Mouse (Mus musculus): ENCODE data around the gene Apela. TPM values are rescaled to one million over a fixed set of nuclear protein-coding genes. Genes with fewer than 3 reads are reported as not detected.
"Not testable (repeated sequence)": the region's sequence is repeated elsewhere in the genome, so short reads cannot be mapped to it uniquely, and the experiment has no call there.

The Apela gene
- polyA plus RNA-seq, 1 experiment from 2014 or later = 10.6 TPM

DNA sequence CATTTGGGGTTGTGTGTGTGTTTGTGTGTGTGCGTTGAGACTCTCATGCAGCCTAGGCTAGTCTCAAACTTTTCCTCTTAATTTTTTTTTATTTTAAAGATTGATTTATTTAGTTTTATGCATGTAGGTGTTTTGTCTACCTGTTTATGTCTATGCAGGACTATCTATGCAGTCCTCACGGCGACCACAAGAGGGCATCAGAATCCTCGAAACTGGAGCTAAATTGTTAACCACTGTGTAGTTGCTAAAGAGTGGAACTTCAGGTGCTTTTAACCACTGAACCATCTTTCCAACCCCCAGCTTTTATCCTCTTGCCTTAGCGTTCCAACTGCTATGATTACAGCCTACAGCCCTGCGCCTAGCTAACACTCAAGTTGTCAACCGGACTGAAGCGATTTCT is 14.7 kb downstream of the Apela start:
- 53% methylated on average over 8 of the region's 8 CpGs for WGBS
- no peak overlapping the region for H3K27ac ChIP-seq
- no peaks in the 10 kb centered on the region for H3K27me3 ChIP-seq
- H3K4me1 ChIP-seq (replicated peaks) = no peaks in the 10 kb centered on the region
- H3K4me2 ChIP-seq = no peak overlapping the region
- no peaks in the 10 kb centered on the region for H3K9me3 ChIP-seq
- no peaks in the 10 kb centered on the region for H3K36me3 ChIP-seq
- H3K9ac ChIP-seq (replicated peaks) = no peak overlapping the region
- H3K4me3 ChIP-seq (replicated peaks) = no peak overlapping the region
- ATAC-seq (ENCODE audit: insufficient number of reproducible peaks, insufficient read depth, low FRiP score, low TSS enrichment, low read depth) = peak; percentile 59

DNA sequence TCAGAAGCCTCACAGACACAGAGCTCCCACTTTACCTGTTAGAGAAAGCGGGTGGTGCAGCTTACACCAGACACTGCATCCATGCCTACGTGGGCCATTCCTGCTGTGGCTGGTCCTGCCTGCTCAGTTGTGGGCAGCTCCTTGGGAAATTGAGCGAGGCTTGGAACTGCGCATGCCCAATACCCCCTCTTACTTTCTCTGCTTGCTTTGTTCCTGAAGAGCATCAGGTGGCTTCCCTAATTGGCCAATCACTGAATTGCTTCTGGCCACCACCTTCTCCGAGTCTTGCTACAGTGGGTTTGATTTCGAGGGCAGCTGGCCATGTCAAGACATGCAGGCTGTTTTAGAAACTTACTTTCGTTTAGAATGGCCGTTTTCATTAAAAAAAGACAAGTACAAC is 18.7 kb downstream of the Apela start, which contains the start of the genes Trim61 and Trim60:
Gene Trim61 (minus strand): TSS at position 101 of the 400 bp plus-strand sequence.
Gene Trim60 (minus strand): TSS at position 162 of the 400 bp plus-strand sequence.
- no peak for ATAC-seq (ENCODE audit: insufficient number of reproducible peaks, insufficient read depth, low FRiP score, low TSS enrichment, low read depth)
- H3K27me3 ChIP-seq = no peaks in the 10 kb centered on the region
- no peak within 1 kb of the TSS for H3K27ac ChIP-seq
- no peak within 1 kb of the TSS for H3K9ac ChIP-seq (replicated peaks)
- H3K4me2 ChIP-seq = no peak within 1 kb of the TSS
- WGBS = 86% methylated on average over 8 of the region's 8 CpGs
- no peak within 1 kb of the TSS for H3K4me3 ChIP-seq (replicated peaks)
- H3K36me3 ChIP-seq = no peaks in the 10 kb centered on the region
- peaks cover 7% of the 10 kb centered on the region; the same call in 1 of the 2 replicates for H3K9me3 ChIP-seq
- H3K4me1 ChIP-seq (replicated peaks) = no peaks in the 10 kb centered on the region

DNA sequence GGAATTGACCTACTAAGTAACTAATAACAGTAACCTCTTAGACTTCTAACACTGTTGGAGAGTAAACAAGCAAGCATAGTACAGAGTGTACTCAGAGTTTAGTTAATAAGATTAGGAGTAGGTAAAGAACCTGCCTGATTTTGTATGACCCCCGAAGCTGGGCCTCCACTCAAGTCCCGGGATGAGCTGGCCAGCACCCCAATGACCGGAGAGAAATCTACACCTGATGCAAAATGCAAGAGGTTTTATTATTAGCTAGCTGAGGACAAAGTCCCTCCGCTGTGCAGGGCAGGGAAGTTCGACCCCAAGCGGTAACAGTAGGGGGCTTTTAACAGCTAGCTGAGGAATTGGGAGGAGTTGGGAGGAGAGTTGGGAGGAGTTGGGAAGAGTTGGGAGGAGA is 29.5 kb downstream of the Apela start:
- not testable (repeated sequence) for ATAC-seq (ENCODE audit: insufficient number of reproducible peaks, insufficient read depth, low FRiP score, low TSS enrichment, low read depth)

DNA sequence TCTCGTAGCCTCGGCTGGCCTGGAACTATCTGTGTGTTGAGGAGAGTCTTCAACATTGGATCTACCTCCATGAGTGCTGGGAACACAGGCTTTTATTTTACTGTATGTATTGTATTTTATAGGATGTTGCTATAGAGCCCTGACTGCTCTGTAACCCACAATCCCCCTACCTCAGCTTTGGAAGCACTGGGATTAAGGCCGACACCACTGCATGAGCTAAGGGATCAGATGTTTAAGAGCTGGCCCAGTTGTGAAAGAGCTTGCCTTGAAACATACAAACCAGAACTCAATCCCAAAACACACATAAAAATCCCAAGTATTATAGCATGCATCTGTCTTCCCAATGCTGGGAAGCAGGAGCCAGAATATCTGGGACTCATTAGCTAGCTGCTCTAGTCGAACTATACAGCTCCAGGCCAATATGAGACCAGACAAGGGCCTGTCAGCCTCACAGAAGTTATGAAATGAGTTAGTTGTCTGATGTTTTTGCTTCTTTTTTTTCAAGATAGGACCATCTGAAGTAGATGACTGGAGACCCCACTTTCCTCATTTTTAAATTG is 38.2 kb downstream of the Apela start:
- H3K9ac ChIP-seq (replicated peaks) = no peak overlapping the region
- no peaks in the 10 kb centered on the region for H3K9me3 ChIP-seq
- no peak overlapping the region for H3K27ac ChIP-seq
- H3K4me3 ChIP-seq (replicated peaks) = no peak overlapping the region
- peaks cover 6% of the 10 kb centered on the region; the same call in 1 of the 2 replicates for H3K4me1 ChIP-seq (replicated peaks)
- H3K27me3 ChIP-seq = no peaks in the 10 kb centered on the region
- 69% methylated on average over 4 of the region's 4 CpGs for WGBS
- H3K4me2 ChIP-seq = no peak overlapping the region
- ATAC-seq (ENCODE audit: insufficient number of reproducible peaks, insufficient read depth, low FRiP score, low TSS enrichment, low read depth) = no peak
- no peaks in the 10 kb centered on the region for H3K36me3 ChIP-seq

More for the DNA sequence above, 29.5 kb downstream of the Apela start:
- H3K9me3 ChIP-seq; H3K27ac ChIP-seq; H3K4me1 ChIP-seq (replicated peaks); H3K9ac ChIP-seq (replicated peaks); H3K36me3 ChIP-seq; H3K27me3 ChIP-seq; H3K4me2 ChIP-seq; H3K4me3 ChIP-seq (replicated peaks): not testable (repeated sequence)
- WGBS = 75% methylated on average over 6 of the region's 6 CpGs

DNA sequence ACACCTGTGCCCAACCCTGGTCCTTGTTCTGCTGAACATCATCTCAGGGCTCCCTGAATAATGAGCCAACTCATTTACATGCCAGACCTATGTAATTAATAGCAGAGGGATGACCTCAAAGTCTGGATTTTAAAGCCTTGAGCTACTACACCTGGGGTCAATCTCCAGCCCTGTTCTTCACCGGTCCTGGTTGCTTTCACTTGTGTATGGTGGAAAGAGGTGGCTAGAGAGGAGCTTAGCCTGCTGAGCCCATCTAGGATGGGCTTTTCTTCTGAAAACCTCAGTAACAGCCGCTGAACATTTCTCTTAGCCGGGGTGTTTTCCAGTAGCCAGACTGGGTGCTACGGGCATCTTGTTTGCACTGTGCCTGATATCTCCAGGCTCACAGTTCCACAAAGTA is 49.4 kb downstream of the Apela start, which contains the start of gene Trim75:
Gene Trim75 (minus strand): TSS at position 101 of the 400 bp plus-strand sequence.
- Histone ChIP-seq H3K4me1 (replicated peaks) (no peaks in the 10 kb centered on the region), H3K27ac (no peak within 1 kb of the TSS), H3K4me3 (replicated peaks) (no peak within 1 kb of the TSS), H3K9ac (replicated peaks) (no peak within 1 kb of the TSS), H3K27me3 (no peaks in the 10 kb centered on the region), H3K9me3 (0 out of 2 replicates have a peak, but pooled peaks cover 3% of the 10 kb centered on the region), H3K36me3 (no peaks in the 10 kb centered on the region), H3K4me2 (no peak within 1 kb of the TSS)
- WGBS = 91% methylated on average over 4 of the region's 4 CpGs
- no peak for ATAC-seq (ENCODE audit: insufficient number of reproducible peaks, insufficient read depth, low FRiP score, low TSS enrichment, low read depth)

DNA sequence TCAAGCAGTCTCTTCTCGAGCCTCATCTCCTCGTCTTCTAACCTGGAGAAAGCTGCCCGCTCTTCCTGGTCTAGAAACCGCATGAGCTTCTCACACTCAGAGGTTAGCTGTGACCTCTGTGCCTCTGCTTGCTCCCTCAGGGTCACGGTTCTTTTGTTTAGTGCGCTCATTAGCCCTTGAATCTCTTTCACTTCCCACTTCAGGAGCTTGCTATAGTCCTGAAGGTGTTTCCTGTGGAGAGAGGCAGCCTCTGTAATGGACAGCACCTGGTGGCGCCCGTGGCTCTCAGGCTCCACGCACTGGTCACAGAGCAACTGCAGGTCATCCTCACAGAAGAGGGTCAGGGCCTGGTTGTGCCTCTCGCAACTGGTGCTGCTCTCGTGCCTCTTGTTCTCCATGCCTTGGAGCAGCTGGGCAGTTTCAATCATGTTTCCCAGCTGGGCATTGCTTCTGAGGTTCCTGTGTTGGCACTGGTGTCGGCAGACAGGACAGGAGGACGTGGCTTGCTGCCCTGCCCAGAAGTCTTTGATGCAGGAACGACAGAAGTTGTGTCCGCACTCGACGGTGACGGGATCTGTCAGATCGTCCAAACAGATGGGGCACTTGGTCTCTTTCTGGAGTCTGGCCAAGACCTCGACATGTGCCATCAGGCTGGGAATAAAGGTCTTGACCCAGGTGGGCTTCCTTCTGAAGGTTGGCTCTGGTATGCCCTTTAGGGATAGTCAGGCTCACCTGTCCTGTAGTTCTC is 53.8 kb downstream of the Apela start:
- Histone ChIP-seq H3K4me3 (replicated peaks) (no peak overlapping the region), H3K4me1 (replicated peaks) (no peaks in the 10 kb centered on the region), H3K36me3 (no peaks in the 10 kb centered on the region), H3K4me2 (no peak overlapping the region), H3K27ac (no peak overlapping the region), H3K9ac (replicated peaks) (no peak overlapping the region), H3K9me3 (no peaks in the 10 kb centered on the region), H3K27me3 (no peaks in the 10 kb centered on the region)
- 74% methylated on average over 20 of the region's 20 CpGs for WGBS
- ATAC-seq (ENCODE audit: insufficient number of reproducible peaks, insufficient read depth, low FRiP score, low TSS enrichment, low read depth) = no peak

Other genes starting within 250 kb of the Apela start
- 12.3 and 13.3 TPM in 2 replicates for gene Klhl2, start 187.3 kb downstream of the Apela start, polyA plus RNA-seq (2016; fragmentation: Nextera tagmentation; extraction: Ambion mirVana)
- 18.7 and 20.2 TPM in 2 replicates for gene Tmem192, start 90.2 kb downstream of the Apela start, polyA plus RNA-seq (2016; fragmentation: Nextera tagmentation; extraction: Ambion mirVana)
- 0.13 TPM in 1 of 2 replicates, not detected in the other for gene Trim75, start 49.5 kb downstream of the Apela start, polyA plus RNA-seq (2016; fragmentation: Nextera tagmentation; extraction: Ambion mirVana)
- 0.20 TPM in 1 of 2 replicates, not detected in the other for gene Trim61, start 18.8 kb downstream of the Apela start, polyA plus RNA-seq (2016; fragmentation: Nextera tagmentation; extraction: Ambion mirVana)
- gene Trim60, start 18.8 kb downstream of the Apela start, polyA plus RNA-seq (2016; fragmentation: Nextera tagmentation; extraction: Ambion mirVana) = 0.15 TPM in 1 of 2 replicates, not detected in the other
- gene Gm10663, start 37.7 kb upstream of the Apela start, polyA plus RNA-seq (2016; fragmentation: Nextera tagmentation; extraction: Ambion mirVana) = not detected in 2 replicates
- not detected in 2 replicates for gene BC030870, start 92.2 kb upstream of the Apela start, polyA plus RNA-seq (2016; fragmentation: Nextera tagmentation; extraction: Ambion mirVana)